Mouse (Mus musculus): Measurements from ENCODE around the gene Rplp1. TPM values are rescaled to one million over a fixed set of nuclear protein-coding genes. Genes with fewer than 3 reads are reported as not detected.
A peak's percentile ranks its signal among the peaks of the same experiment; 100 is the strongest.

Rplp1 gene
- total RNA-seq (2017) = 1,424 and 2,460 TPM in 2 replicates

- ATAC-seq (ENCODE audit: extremely low read depth, insufficient number of reproducible peaks, low FRiP score, poor library complexity, severe bottlenecking) = peak; percentile 96
Observed at GRCm38 (mm10) chr9:61914203-61914916, at the start of gene Rplp1. Gene Rplp1 (minus strand): TSS chr9:61914542.

GRCm38 (mm10) chr9:61963356-61963755 is 49.0 kb upstream of the Rplp1 start:
- no peak for ATAC-seq (ENCODE audit: extremely low read depth, insufficient number of reproducible peaks, low FRiP score, poor library complexity, severe bottlenecking)

GRCm38 (mm10) chr9:61961181-61961580 is 46.8 kb upstream of the Rplp1 start:
- no peak for ATAC-seq (ENCODE audit: extremely low read depth, insufficient number of reproducible peaks, low FRiP score, poor library complexity, severe bottlenecking)

GRCm38 (mm10) chr9:61960753-61961152 is 46.4 kb upstream of the Rplp1 start:
- ATAC-seq (ENCODE audit: extremely low read depth, insufficient number of reproducible peaks, low FRiP score, poor library complexity, severe bottlenecking) = no peak

GRCm38 (mm10) chr9:61959921-61960569 is 45.7 kb upstream of the Rplp1 start:
- ATAC-seq (ENCODE audit: extremely low read depth, insufficient number of reproducible peaks, low FRiP score, poor library complexity, severe bottlenecking) = no peak

- ATAC-seq (ENCODE audit: extremely low read depth, insufficient number of reproducible peaks, low FRiP score, poor library complexity, severe bottlenecking) = 0 out of 2 replicates have a peak, but pooled peaks have one; percentile 39
Observed at GRCm38 (mm10) chr9:61954707-61955106, 40.4 kb upstream of the Rplp1 start.

GRCm38 (mm10) chr9:61952241-61952640 is 37.9 kb upstream of the Rplp1 start:
- ATAC-seq (ENCODE audit: extremely low read depth, insufficient number of reproducible peaks, low FRiP score, poor library complexity, severe bottlenecking) = no peak

GRCm38 (mm10) chr9:61947402-61948346 is 33.3 kb upstream of the Rplp1 start:
- ATAC-seq (ENCODE audit: extremely low read depth, insufficient number of reproducible peaks, low FRiP score, poor library complexity, severe bottlenecking) = peak; percentile 91

- peak; percentile 84 for ATAC-seq (ENCODE audit: extremely low read depth, insufficient number of reproducible peaks, low FRiP score, poor library complexity, severe bottlenecking)
Observed at GRCm38 (mm10) chr9:61946623-61947401, 32.5 kb upstream of the Rplp1 start, which contains the start of gene Kif23. Gene Kif23 (minus strand): TSS chr9:61946774.

GRCm38 (mm10) chr9:61945973-61946611 is 31.8 kb upstream of the Rplp1 start:
- ATAC-seq (ENCODE audit: extremely low read depth, insufficient number of reproducible peaks, low FRiP score, poor library complexity, severe bottlenecking) = no peak

- no peak for ATAC-seq (ENCODE audit: extremely low read depth, insufficient number of reproducible peaks, low FRiP score, poor library complexity, severe bottlenecking)
Observed at GRCm38 (mm10) chr9:61941054-61941453, 26.7 kb upstream of the Rplp1 start.

- no peak for ATAC-seq (ENCODE audit: extremely low read depth, insufficient number of reproducible peaks, low FRiP score, poor library complexity, severe bottlenecking)
Observed at GRCm38 (mm10) chr9:61933333-61933732, 19.0 kb upstream of the Rplp1 start.

GRCm38 (mm10) chr9:61932009-61932408 is 17.7 kb upstream of the Rplp1 start:
- no peak for ATAC-seq (ENCODE audit: extremely low read depth, insufficient number of reproducible peaks, low FRiP score, poor library complexity, severe bottlenecking)

GRCm38 (mm10) chr9:61925086-61925660 is 10.8 kb upstream of the Rplp1 start:
- ATAC-seq (ENCODE audit: extremely low read depth, insufficient number of reproducible peaks, low FRiP score, poor library complexity, severe bottlenecking) = no peak

GRCm38 (mm10) chr9:61920331-61920730 is 6.0 kb upstream of the Rplp1 start:
- ATAC-seq (ENCODE audit: extremely low read depth, insufficient number of reproducible peaks, low FRiP score, poor library complexity, severe bottlenecking) = no peak

GRCm38 (mm10) chr9:61919464-61919863 is 5.1 kb upstream of the Rplp1 start:
- ATAC-seq (ENCODE audit: extremely low read depth, insufficient number of reproducible peaks, low FRiP score, poor library complexity, severe bottlenecking) = no peak

GRCm38 (mm10) chr9:61917436-61917835 is 3.1 kb upstream of the Rplp1 start:
- ATAC-seq (ENCODE audit: extremely low read depth, insufficient number of reproducible peaks, low FRiP score, poor library complexity, severe bottlenecking) = no peak

- no peak for ATAC-seq (ENCODE audit: extremely low read depth, insufficient number of reproducible peaks, low FRiP score, poor library complexity, severe bottlenecking)
Observed at GRCm38 (mm10) chr9:61916986-61917385, 2.6 kb upstream of the Rplp1 start.
